In genomic region chr11:102392441-102393237, GRCm38 (mm10) we compare ENCODE assay signal across 8 mouse cellular contexts. TPM values are rescaled to one million over a fixed set of nuclear protein-coding genes. Genes with fewer than 3 reads are reported as not detected.
DNase-seq lines count a peak whose midpoint lies in the region; ATAC-seq and TF ChIP-seq lines count a peak whose summit lies in the region.

No protein-coding gene starts in this region.

- H3K4me1 ChIP-seq in cerebellum, adult 2 months (ENCODE audit: control insufficient read depth, insufficient read depth, low read length): peaks cover 7% of the 10 kb centered on the region
- peaks cover 15% of the 10 kb centered on the region for H3K4me1 ChIP-seq in testis, adult 2 months (ENCODE audit: control insufficient read depth, insufficient read depth, low read length)
- peaks cover 39% of the 10 kb centered on the region for H3K4me1 ChIP-seq in liver, embryonic 15.5 days (replicated peaks)

- H3K27me3 ChIP-seq in cerebellum, adult 2 months (ENCODE audit: control insufficient read depth, insufficient read depth, low read length): no peaks in the 10 kb centered on the region
- no peaks in the 10 kb centered on the region for H3K27me3 ChIP-seq in testis, adult 2 months (ENCODE audit: control insufficient read depth, insufficient read depth, low read length)
- H3K27me3 ChIP-seq in liver, embryonic 15.5 days: peaks cover 87% of the 10 kb centered on the region

- TF ChIP-seq POLR2A in cerebellum, adult 2 months (IDR thresholded peaks at IDR 0.05; ENCODE audit: borderline replicate concordance, insufficient read depth, low read length): no peak
- TF ChIP-seq POLR2A in testis, adult 2 months (IDR thresholded peaks at IDR 0.05; ENCODE audit: control insufficient read depth, low read depth, low read length): no peak

- peak overlapping the region; percentile 84 for H3K4me3 ChIP-seq in cerebellum, adult 2 months (replicated peaks; ENCODE audit: insufficient read depth, low read depth, low read length)
- H3K4me3 ChIP-seq in testis, adult 2 months (ENCODE audit: control insufficient read depth, low read depth, low read length): peak overlapping the region; percentile 72
- H3K4me3 ChIP-seq in liver, embryonic 15.5 days (replicated peaks): peak overlapping the region; percentile 48

- 4% methylated on average over 15 of the region's 15 CpGs for WGBS in cerebellum, adult 2 months
- WGBS in liver, embryonic 15.5 days (ENCODE audit: insufficient replicate concordance): 15% methylated on average over 15 of the region's 15 CpGs

- peak overlapping the region; percentile 30; the same call in 1 of the 2 replicates for H3K9ac ChIP-seq in liver, embryonic 15.5 days

- ATAC-seq in liver, embryonic 15.5 days (ENCODE audit: insufficient read depth): peak; percentile 24; the same call in 1 of the 2 replicates

- H3K4me2 ChIP-seq in liver, embryonic 15.5 days: peak overlapping the region; percentile 75

- peak overlapping the region; percentile 98 for H3K27ac ChIP-seq in cerebellum, adult 2 months (ENCODE audit: insufficient read depth, low read length)
- H3K27ac ChIP-seq in testis, adult 2 months (ENCODE audit: control insufficient read depth, insufficient read depth, low read depth, low read length): no peak overlapping the region
- H3K27ac ChIP-seq in liver, embryonic 15.5 days (replicated peaks): peak overlapping the region; percentile 33; the same call in 1 of the 2 replicates

- H3K9me3 ChIP-seq in liver, embryonic 15.5 days (replicated peaks): no peaks in the 10 kb centered on the region

- H3K36me3 ChIP-seq in testis, adult 2 months (ENCODE audit: control insufficient read depth, insufficient read depth, low read length): no peaks in the 10 kb centered on the region
- H3K36me3 ChIP-seq in liver, embryonic 15.5 days (replicated peaks): no peaks in the 10 kb centered on the region

- TF ChIP-seq CTCF in cerebellum, adult 2 months (IDR thresholded peaks at IDR 0.05; ENCODE audit: borderline replicate concordance, insufficient read depth, low read depth, low read length): no peak
- TF ChIP-seq CTCF in testis, adult 2 months (IDR thresholded peaks at IDR 0.05; ENCODE audit: control insufficient read depth, insufficient read depth, insufficient replicate concordance, low read depth, low read length): no peak

- DNase-seq in cerebellum, adult 2 months: no peak
- no peak for DNase-seq in cerebellum, adult 11-12 months
- DNase-seq in testis, postnatal 14 days (ENCODE audit: low spot score): no peak
- no peak for DNase-seq in adrenal gland, adult (ENCODE audit: inconsistent age in 2 of 2, low spot score in 1 of 2)
- no peak for DNase-seq in cerebellum, adult 11 months
- no peak for DNase-seq in adrenal gland, adult 18-20 months (ENCODE audit: low spot score in 2 of 2)

RNA-seq across cellular contexts. Expression of gene Rundc3a, which starts 0.6 kb away (rescaled TPM):
- 446 and 460 TPM in 2 replicates for polyA plus RNA-seq in cerebellum, adult 2 months (2012; rRNA removed)
- polyA plus RNA-seq in testis, adult 2 months (2012; rRNA removed): 53.7 and 55.6 TPM in 2 replicates
- polyA plus RNA-seq in liver, embryonic 15.5 days (2015; fragmentation: Nextera tagmentation; extraction: Ambion mirVana): 2.2 and 2.4 TPM in 2 replicates
- total RNA-seq in adrenal gland, adult 18-20 months (2021): 10 to 100 TPM; 40.0 to 45.9 TPM

RNA-seq across cellular contexts. Expression of gene Slc25a39, which starts 15.1 kb away (rescaled TPM):
- 124 and 126 TPM in 2 replicates for polyA plus RNA-seq in cerebellum, adult 2 months (2012; rRNA removed)
- 1,405 and 1,456 TPM in 2 replicates for polyA plus RNA-seq in testis, adult 2 months (2012; rRNA removed)
- 451 and 525 TPM in 2 replicates for polyA plus RNA-seq in liver, embryonic 15.5 days (2015; fragmentation: Nextera tagmentation; extraction: Ambion mirVana)
- 100 to 1,000 TPM; 461 to 466 TPM for total RNA-seq in adrenal gland, adult 18-20 months (2021)

RNA-seq across cellular contexts. Expression of gene Slc4a1, which starts 26.6 kb away (rescaled TPM):
- polyA plus RNA-seq in cerebellum, adult 2 months (2012; rRNA removed): 0.72 and 0.90 TPM in 2 replicates
- polyA plus RNA-seq in testis, adult 2 months (2012; rRNA removed): not detected in 2 replicates
- 1,073 and 1,204 TPM in 2 replicates for polyA plus RNA-seq in liver, embryonic 15.5 days (2015; fragmentation: Nextera tagmentation; extraction: Ambion mirVana)
- total RNA-seq in adrenal gland, adult 18-20 months (2021): under 1 TPM; 0.23 to 0.80 TPM

RNA-seq across cellular contexts. Expression of gene Grn, which starts 37.5 kb away (rescaled TPM):
- 58.4 TPM in 2 replicates for polyA plus RNA-seq in cerebellum, adult 2 months (2012; rRNA removed)
- polyA plus RNA-seq in testis, adult 2 months (2012; rRNA removed): 21.1 TPM in 2 replicates
- polyA plus RNA-seq in liver, embryonic 15.5 days (2015; fragmentation: Nextera tagmentation; extraction: Ambion mirVana): 94.8 and 121 TPM in 2 replicates
- 100 to 1,000 TPM; 156 to 181 TPM for total RNA-seq in adrenal gland, adult 18-20 months (2021)

RNA-seq across cellular contexts. Expression of gene Fam171a2, which starts 54.8 kb away (rescaled TPM):
- 57.8 and 60.3 TPM in 2 replicates for polyA plus RNA-seq in cerebellum, adult 2 months (2012; rRNA removed)
- polyA plus RNA-seq in testis, adult 2 months (2012; rRNA removed): 0.88 and 1.2 TPM in 2 replicates
- polyA plus RNA-seq in liver, embryonic 15.5 days (2015; fragmentation: Nextera tagmentation; extraction: Ambion mirVana): 0.28 and 0.61 TPM in 2 replicates
- 1 to 10 TPM; 3.4 to 3.5 TPM for total RNA-seq in adrenal gland, adult 18-20 months (2021)

Comparison
In these comparisons a context has a peak if more than half of its experiments do, and no peak if none do; other contexts are left out.
1. RNA of gene Rundc3a, which starts 0.6 kb away (polyA plus RNA-seq): 446 to 460 TPM in cerebellum, adult 2 months and 53.7 to 55.6 TPM in testis, adult 2 months; 2.2 to 2.4 TPM in liver, embryonic 15.5 days; every median in the first group is over 10 times any median in the second.
2. RNA of gene Slc4a1, which starts 26.6 kb away (polyA plus RNA-seq): 1,073 to 1,204 TPM in liver, embryonic 15.5 days; 0.72 to 0.90 TPM in cerebellum, adult 2 months and not detected in testis, adult 2 months; every median in the first group is over 100 times any median in the second.
3. Peak in every context shown above with its lines, with median percentiles within 50 percentile points of each other: H3K4me3 ChIP-seq.